Mouse (Mus musculus): Measurements from ENCODE around the gene Tctex1d4. TPM values are rescaled to one million over a fixed set of nuclear protein-coding genes. Genes with fewer than 3 reads are reported as not detected.

Tctex1d4 gene
- polyA plus RNA-seq, 1 experiment from 2014 or later: 0.21 TPM

DNA sequence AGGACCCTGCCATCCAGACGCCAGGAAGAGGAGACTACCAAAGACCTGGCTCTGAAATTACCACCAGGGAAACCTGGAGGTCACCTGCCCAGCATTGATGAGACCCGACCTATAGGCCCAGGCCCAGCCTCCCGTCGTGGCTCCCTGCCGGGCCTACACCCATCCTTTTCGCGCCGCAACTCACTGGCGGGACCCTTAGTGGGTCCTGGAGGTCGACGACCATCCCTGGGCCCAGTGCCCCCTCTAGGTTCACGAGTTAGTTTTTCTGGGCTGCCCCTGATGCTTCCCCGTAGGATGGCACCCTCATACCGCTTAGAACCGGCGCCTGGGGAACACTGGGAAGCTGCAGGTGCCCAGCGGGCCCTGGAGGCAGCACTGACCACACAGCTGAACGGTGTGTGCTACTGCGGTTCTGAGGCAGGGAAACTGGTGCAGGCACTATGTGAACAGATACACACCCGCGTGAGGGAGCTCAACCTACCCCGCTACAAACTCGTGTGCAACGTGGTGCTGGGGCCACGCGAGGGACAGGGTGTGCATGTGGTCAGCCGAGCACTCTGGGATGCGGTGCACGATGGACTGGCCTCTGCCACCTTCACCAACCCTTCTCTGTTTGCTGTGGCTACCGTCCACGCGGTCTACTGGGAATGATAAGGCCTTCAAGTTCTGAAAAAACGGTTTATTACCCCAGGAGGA is 1.5 kb downstream of the Tctex1d4 start:
- CTCF ChIA-PET: interaction anchor here (1.1 kb wide), 1 partner anchor 11 kb away, joined by 3 read pairs; no protein-coding TSS in a partner anchor
- POLR2A ChIA-PET: no interaction called here
- DNase-seq (ENCODE audit: low read depth, low spot score) (no peak), ATAC-seq (no peak)
- no peak for TF ChIP-seq CTCF (IDR thresholded peaks at IDR 0.05)
- in situ Hi-C loops (cut with MboI; ENCODE audit: low pct_unique_long_range_greater_than_20kb): loop anchor here (10.0 kb wide), 1 partner anchor 403 kb away; the partner anchor contains the start of gene Tesk2
- no peaks in the 10 kb centered on the region for H3K27me3 ChIP-seq

DNA sequence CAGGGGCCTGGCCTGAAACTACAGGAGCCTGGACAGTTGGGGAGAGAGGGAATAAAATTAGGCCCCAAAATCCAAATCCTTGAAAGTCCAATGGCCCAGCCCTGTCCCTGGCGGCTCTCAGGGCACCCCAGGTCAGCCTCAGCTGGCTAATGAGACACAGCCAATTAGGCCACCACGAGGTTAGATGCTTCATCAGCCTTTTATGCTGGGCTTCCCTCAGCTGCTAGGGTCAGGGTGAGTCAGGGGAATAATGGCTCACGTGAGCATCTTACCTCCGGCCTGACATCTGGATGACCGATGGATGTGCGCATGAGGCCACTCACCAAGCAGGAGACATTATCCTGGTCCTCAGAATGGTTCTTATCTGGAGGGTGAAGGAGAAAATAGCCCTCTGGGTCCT is 4.2 kb downstream of the Tctex1d4 start:
- in situ Hi-C loops (cut with MboI; ENCODE audit: low pct_unique_long_range_greater_than_20kb): loop anchor here (5.0 kb wide), 1 partner anchor 308 kb away; the partner anchor contains the start of gene Hpdl
- CTCF ChIA-PET: no interaction called here
- no peaks in the 10 kb centered on the region for H3K27me3 ChIP-seq
- DNase-seq (ENCODE audit: low read depth, low spot score) (no peak), ATAC-seq (no peak)
- TF ChIP-seq CTCF (IDR thresholded peaks at IDR 0.05): no peak
- POLR2A ChIA-PET: no interaction called here

DNA sequence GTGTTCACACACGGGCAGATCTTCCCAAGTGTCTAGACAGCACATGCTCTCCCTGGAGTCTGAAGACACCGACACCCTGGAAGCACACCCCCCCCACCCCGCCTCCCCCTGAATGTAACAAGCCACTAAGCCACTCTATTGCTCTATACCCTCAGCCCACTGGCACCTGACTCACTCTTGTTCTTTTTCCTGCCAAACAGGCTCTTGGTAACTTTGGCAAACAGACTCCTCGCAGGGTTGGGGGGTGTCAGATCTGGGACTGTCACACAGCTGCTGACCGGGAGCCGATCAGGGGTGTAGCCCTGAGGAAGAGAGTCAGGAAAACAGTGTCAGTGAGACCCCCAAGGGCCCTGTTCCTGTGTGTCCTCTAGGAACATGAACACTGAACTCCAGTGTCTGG is 4.6 kb downstream of the Tctex1d4 start:
- DNase-seq (ENCODE audit: low read depth, low spot score): no peak
- CTCF ChIA-PET: interaction anchor here (3.5 kb wide), 1 partner anchor 10 kb away, joined by 19 read pairs; no protein-coding TSS in a partner anchor
- no peaks in the 10 kb centered on the region for H3K27me3 ChIP-seq
- POLR2A ChIA-PET: no interaction called here
- in situ Hi-C loops (cut with MboI; ENCODE audit: low pct_unique_long_range_greater_than_20kb): loop anchor here (5.0 kb wide), 1 partner anchor 309 kb away; the partner anchor contains the start of gene Hpdl
- no peak for TF ChIP-seq CTCF (IDR thresholded peaks at IDR 0.05)
- no peak for ATAC-seq

DNA sequence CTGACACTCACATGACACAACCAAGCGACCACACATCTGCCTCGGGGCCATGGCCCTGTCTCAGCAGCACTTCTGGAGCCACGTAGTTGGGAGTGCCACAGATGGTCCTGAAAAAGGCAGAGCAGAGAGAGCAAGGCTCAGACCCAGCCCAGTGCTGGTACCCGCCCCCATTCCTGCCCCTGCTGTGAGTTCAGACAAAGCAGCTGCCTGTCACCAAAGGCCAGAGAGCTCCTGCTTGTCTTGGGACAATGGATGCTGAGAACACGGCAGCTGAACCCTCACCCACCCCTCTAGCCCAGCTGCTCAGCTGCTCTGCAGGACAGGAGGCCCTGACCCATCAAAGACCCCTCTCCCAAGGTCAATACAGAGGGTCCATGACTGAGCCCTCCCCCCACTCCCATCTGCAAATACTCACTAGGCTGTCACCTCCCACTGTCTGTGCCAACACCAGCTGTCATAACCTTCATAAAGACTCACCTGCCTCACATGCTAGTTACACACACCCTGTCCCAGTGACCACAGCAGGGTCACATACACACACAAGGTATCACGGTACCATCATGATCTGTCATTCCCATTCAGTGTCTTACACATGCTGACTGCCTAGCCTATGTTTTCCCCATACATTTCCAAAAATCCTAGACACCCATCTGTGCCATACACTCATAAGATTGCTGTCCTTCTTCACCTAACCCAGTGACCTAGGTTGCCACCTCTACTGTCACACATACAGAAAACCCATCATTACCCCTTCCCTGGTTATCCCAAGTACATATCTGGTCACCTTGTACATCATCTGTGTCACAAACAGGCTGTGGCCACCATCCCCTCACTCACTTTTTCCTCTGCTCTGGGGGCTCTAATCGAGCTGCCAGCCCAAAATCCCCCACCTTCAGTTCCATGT is 5.5 kb downstream of the Tctex1d4 start:
- H3K27me3 ChIP-seq: no peaks in the 10 kb centered on the region
- no peak for DNase-seq (ENCODE audit: low read depth, low spot score)
- TF ChIP-seq CTCF (IDR thresholded peaks at IDR 0.05): no peak
- in situ Hi-C loops (cut with MboI; ENCODE audit: low pct_unique_long_range_greater_than_20kb): loop anchor here (5.0 kb wide), 1 partner anchor 310 kb away; the partner anchor contains the start of gene Hpdl
- ATAC-seq: no peak
- ChIA-PET CTCF (interaction anchor here (3.5 kb wide), 1 partner anchor 11 kb away, joined by 19 read pairs; no protein-coding TSS in a partner anchor), POLR2A (interaction anchor here (1.0 to 2.2 kb wide), 2 partner anchors 10 to 24 kb away, joined by 3 to 8 read pairs; partner anchors contain the start of gene Rps8)

DNA sequence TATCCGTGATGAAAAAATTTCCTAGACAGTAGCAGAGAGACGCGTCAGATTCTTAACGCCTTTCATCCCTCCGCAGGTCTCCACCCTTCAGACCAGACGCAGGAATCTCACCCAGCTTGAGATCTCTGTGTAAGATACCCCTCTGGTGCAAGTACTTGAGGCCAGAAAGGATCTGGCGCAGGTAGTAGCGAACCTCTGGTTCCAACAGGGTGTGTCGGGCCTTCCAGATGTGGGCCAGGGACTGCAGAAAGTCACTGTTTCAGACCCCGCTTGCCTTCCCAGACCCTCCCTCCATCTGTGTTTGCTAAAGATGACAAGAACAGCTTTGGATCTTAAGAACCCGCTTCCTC is 6.2 kb downstream of the Tctex1d4 start:
- no peak for ATAC-seq
- TF ChIP-seq CTCF (IDR thresholded peaks at IDR 0.05): no peak
- ChIA-PET POLR2A (interaction anchor here (0.7 to 2.2 kb wide), 4 partner anchors 11 to 144 kb away, joined by 3 to 8 read pairs (median 3); partner anchors contain the start of gene Rps8), CTCF (interaction anchor here (3.5 kb wide), 1 partner anchor 11 kb away, joined by 19 read pairs; no protein-coding TSS in a partner anchor)
- no peaks in the 10 kb centered on the region for H3K27me3 ChIP-seq
- in situ Hi-C loops (cut with MboI; ENCODE audit: low pct_unique_long_range_greater_than_20kb): loop anchor here (5.0 kb wide), 1 partner anchor 310 kb away; the partner anchor contains the start of gene Hpdl
- no peak for DNase-seq (ENCODE audit: low read depth, low spot score)

DNA sequence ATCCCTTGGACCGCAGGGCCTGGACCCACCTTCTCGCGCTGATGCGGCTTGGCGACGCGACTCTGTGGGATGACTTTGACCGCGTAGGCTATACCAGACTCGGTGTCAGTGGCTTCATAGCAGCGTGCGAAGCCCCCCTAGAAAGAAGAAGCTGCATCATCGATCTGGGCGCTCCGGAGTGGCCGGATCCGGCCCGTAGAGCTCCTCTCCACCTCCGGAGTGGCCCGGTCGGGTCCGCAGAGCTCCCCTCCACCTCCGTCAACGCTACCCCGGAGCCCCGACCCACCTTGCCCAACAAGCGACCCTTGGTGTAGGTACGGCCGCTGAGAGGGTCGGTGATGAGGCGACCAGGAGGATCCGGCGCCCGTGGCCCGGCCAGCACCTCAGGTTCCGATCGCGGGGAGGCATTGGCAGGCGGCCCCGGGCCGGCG is 6.8 kb downstream of the Tctex1d4 start:
- in situ Hi-C loops (cut with MboI; ENCODE audit: low pct_unique_long_range_greater_than_20kb): loop anchor here (5.0 kb wide), 1 partner anchor 311 kb away; the partner anchor contains the start of gene Hpdl
- ATAC-seq (no peak), DNase-seq (ENCODE audit: low read depth, low spot score) (no peak)
- TF ChIP-seq CTCF (IDR thresholded peaks at IDR 0.05): no peak
- no peaks in the 10 kb centered on the region for H3K27me3 ChIP-seq
- ChIA-PET POLR2A (interaction anchor here (0.7 to 2.2 kb wide), 4 partner anchors 11 to 144 kb away, joined by 3 to 8 read pairs (median 3); partner anchors contain the start of gene Rps8), CTCF (interaction anchor here (1.2 to 3.5 kb wide), 3 partner anchors 8 to 13 kb away, joined by 5 to 19 read pairs (median 5); partner anchors contain the start of gene Btbd19)

DNA sequence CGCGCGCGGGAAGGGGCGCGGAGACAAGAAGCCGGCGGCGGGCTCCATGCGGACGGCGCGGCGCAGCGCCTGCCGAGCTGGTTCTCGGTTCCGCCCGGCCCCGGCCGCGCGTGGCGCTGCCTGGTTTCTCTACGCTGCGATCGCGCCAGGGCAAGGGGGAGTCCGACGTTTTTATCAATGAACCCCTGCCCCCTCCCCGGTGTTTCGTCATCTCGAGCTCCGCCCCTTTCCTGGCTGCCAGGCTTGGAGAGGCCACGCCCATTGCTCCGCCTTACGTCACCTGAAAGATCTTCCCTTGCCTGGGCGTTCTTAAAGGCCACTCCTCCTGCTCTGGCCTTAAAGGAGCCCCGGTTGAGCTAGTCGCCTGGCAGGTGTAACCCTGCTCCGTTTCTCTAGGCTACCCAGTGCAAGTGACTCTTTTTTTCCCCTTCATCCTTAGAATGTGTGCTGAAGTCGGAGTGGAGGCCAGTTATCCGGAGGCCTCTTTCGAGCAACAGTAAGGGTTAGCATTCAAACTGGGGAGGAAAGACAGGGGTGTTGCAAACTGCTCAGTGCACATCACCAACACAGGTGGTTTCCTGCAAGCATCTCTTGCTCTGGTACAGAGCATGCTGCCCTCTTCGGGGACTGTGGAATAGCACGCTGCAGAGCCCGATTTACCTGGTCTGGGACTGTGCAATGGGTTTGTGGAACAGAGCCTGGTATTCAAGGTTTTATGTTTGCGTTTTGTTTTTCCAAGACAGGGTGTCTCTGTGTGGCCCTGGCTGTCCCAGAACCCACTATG is 7.4 kb downstream of the Tctex1d4 start, which contains the start of gene Plk3:
Gene Plk3 (minus strand): TSS at position 147 of the 784 bp plus-strand sequence.
- ATAC-seq: peak; percentile 84
- peak; percentile 82 for DNase-seq (ENCODE audit: low read depth, low spot score)
- POLR2A ChIA-PET: interaction anchor here (0.5 to 2.2 kb wide), 3 partner anchors 12 to 130 kb away, joined by 3 to 8 read pairs (median 3); no protein-coding TSS in a partner anchor
- no peak for TF ChIP-seq CTCF (IDR thresholded peaks at IDR 0.05)
- CTCF ChIA-PET: interaction anchor here (1.2 to 3.5 kb wide), 3 partner anchors 9 to 12 kb away, joined by 5 to 19 read pairs (median 5); partner anchors contain the start of gene Btbd19
- H3K27me3 ChIP-seq: no peaks in the 10 kb centered on the region
- in situ Hi-C loops (cut with MboI; ENCODE audit: low pct_unique_long_range_greater_than_20kb): loop anchor here (5.0 kb wide), 1 partner anchor 312 kb away; the partner anchor contains the start of gene Hpdl

DNA sequence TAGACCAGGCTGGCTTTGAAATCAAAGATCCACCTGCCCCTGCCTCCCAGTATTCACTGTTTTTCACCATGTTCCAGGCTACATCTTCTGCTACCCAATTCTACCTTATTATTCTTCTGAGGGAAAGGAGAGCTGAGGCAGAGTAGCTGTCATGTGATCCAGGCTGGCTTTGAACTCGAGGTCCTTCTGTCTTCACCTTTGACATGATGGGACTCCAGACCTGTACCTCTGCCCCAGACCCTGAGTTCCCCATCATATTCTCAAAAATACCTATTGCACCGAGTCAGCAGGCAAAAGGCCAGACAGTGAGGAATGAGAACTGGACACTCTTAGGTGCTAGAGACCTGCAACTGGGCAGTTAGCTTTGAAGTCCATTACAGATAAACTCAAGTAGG is 8.0 kb downstream of the Tctex1d4 start:
- ChIA-PET CTCF (interaction anchor here (1.7 to 3.5 kb wide), 2 partner anchors 11 to 13 kb away, joined by 5 to 19 read pairs; no protein-coding TSS in a partner anchor), POLR2A (no interaction called here)
- in situ Hi-C loops (cut with MboI; ENCODE audit: low pct_unique_long_range_greater_than_20kb): loop anchor here (5.0 kb wide), 1 partner anchor 312 kb away; the partner anchor contains the start of gene Hpdl

DNA sequence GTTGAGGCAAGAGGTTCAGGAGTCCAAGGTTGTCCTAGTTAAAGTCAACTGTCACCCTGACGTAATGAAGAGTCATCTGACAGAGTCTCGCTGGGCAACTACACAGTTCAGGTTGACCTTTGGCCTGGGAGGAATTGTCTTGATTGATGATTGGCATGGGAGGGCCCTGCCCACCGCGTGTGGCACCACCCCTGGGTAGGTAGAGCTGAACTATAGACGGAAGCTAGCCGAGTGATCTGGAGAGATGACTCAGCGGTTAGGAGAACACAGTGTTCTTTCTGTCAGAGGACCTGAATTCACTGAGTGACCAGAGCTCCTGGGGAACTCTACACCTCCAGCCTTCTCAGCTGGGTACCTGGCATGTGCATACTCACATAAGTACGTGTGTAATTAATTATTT is 9.4 kb downstream of the Tctex1d4 start:
- CTCF ChIA-PET: interaction anchor here (1.1 to 1.3 kb wide), 2 partner anchors 15 to 141 kb away, joined by 3 to 4 read pairs; partner anchors contain the start of gene Hectd3
- TF ChIP-seq CTCF (IDR thresholded peaks at IDR 0.05): no peak
- no peaks in the 10 kb centered on the region for H3K27me3 ChIP-seq
- POLR2A ChIA-PET: no interaction called here
- ATAC-seq (no peak), DNase-seq (ENCODE audit: low read depth, low spot score) (no peak)
- in situ Hi-C loops (cut with MboI; ENCODE audit: low pct_unique_long_range_greater_than_20kb): no loop called here

More for the DNA sequence above, 8.0 kb downstream of the Tctex1d4 start:
- no peak for ATAC-seq
- DNase-seq (ENCODE audit: low read depth, low spot score): no peak
- TF ChIP-seq CTCF (IDR thresholded peaks at IDR 0.05): no peak
- H3K27me3 ChIP-seq: no peaks in the 10 kb centered on the region
